In the genomic region with DNA sequence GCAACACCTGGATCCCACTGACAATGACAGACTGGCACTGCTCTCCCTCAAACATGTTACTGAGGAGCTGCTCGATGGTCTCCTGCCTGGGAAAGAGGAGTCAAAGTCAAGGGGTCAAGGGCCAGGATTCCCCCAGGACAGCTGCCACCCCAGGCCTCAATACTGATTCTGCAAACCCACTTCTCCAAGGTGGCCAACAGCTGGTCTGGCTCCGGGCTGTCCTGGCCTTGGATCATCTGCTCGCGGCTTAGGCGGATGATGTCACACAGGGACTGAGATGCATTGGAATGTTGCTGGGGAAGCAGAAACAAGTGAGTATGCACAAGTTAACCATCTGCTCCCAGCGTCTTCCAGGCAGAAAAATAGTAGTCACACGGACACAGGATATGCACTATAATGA, we compare ENCODE assay signal across 26 mouse cellular contexts. TPM values are rescaled to one million over a fixed set of nuclear protein-coding genes. Genes with fewer than 3 reads are reported as not detected.
A peak's percentile ranks its signal among the peaks of the same experiment; 100 is the strongest.
DNase-seq lines count a peak whose midpoint lies in the region; ATAC-seq lines count a peak whose summit lies in the region.
"Had no signal": no experiment of that assay in that cellular context is flagged by ENCODE, and none has a peak within 500 bp of the region (broad histone marks: within the 10 kb centered on the region; RNA-seq: fewer than 3 reads in every experiment).

No protein-coding gene starts in this region.

- no peak overlapping the region for H3K27ac ChIP-seq in midbrain, embryonic 11.5 days (ENCODE audit: low read depth, low read length)
- no peak overlapping the region for H3K27ac ChIP-seq in midbrain, embryonic 14.5 days (replicated peaks; ENCODE audit: low read depth, low read length)
- H3K27ac ChIP-seq: embryonic facial prominence, embryonic 10.5 days; heart, embryonic 10.5 days; hindbrain, embryonic 13.5 days; hindbrain, postnatal 0 days had no signal

- H3K4me2 ChIP-seq in midbrain, embryonic 11.5 days, result no peak overlapping the region
- no peak overlapping the region for H3K4me2 ChIP-seq in midbrain, embryonic 14.5 days (ENCODE audit: low read length)
- H3K4me2 ChIP-seq: hindbrain, embryonic 13.5 days had no signal

- no peaks in the 10 kb centered on the region for H3K4me1 ChIP-seq in midbrain, embryonic 11.5 days (ENCODE audit: control insufficient read depth, insufficient read depth, low read length)
- H3K4me1 ChIP-seq in midbrain, embryonic 14.5 days (ENCODE audit: control insufficient read depth, insufficient read depth, low read length), result no peaks in the 10 kb centered on the region
- H3K4me1 ChIP-seq: embryonic facial prominence, embryonic 10.5 days; hindbrain, embryonic 13.5 days had no signal

- no peak overlapping the region for H3K9ac ChIP-seq in midbrain, embryonic 11.5 days (ENCODE audit: low read length)
- no peak overlapping the region for H3K9ac ChIP-seq in midbrain, embryonic 14.5 days (replicated peaks; ENCODE audit: low read length)
- H3K9ac ChIP-seq: hindbrain, embryonic 13.5 days had no signal

- DNase-seq in adrenal gland, postnatal 14 days, result peak; percentile 39
- DNase-seq in adrenal gland, adult 8-10 months, result no peak
- peak; percentile 31 for DNase-seq in heart, postnatal 10 days
- no peak for DNase-seq in heart, adult 9 months (ENCODE audit: low spot score in 2 of 2)
- DNase-seq in midbrain, embryonic 11.5 days (ENCODE audit: low spot score, missing footprints), result peak; percentile 37
- DNase-seq in midbrain, embryonic 14.5 days, result no peak
- no peak for DNase-seq in retina, embryonic 14.5 days (ENCODE audit: low spot score)
- DNase-seq: adrenal gland, adult 2 months; B cell, adult 2 months; cerebellum, adult 2 months; cerebellum, postnatal 10 days; gastrocnemius, postnatal 36 days; heart, adult 11 months; heart, postnatal 14 days had no signal

- WGBS in midbrain, embryonic 11.5 days, result 94% methylated on average over 7 of the region's 7 CpGs
- 91% methylated on average over 7 of the region's 7 CpGs for WGBS in midbrain, embryonic 14.5 days

- ATAC-seq in midbrain, embryonic 11.5 days (ENCODE audit: low FRiP score), result no peak
- ATAC-seq in midbrain, embryonic 14.5 days (ENCODE audit: low FRiP score, low TSS enrichment), result no peak
- ATAC-seq: activated CD4-positive, CD25-positive, alpha-beta regulatory T cell, adult 4 months; forebrain, embryonic 14.5 days; hindbrain, postnatal 0 days had no signal

- peaks cover 26% of the 10 kb centered on the region for H3K36me3 ChIP-seq in midbrain, embryonic 11.5 days (ENCODE audit: control insufficient read depth, insufficient read depth, low read length)
- H3K36me3 ChIP-seq in midbrain, embryonic 14.5 days (ENCODE audit: control insufficient read depth, insufficient read depth, low read length), result peaks cover 84% of the 10 kb centered on the region

- H3K4me3 ChIP-seq in midbrain, embryonic 11.5 days (ENCODE audit: low read depth, low read length), result no peak overlapping the region
- H3K4me3 ChIP-seq in midbrain, embryonic 14.5 days (replicated peaks; ENCODE audit: low read depth, low read length), result no peak overlapping the region
- H3K4me3 ChIP-seq: embryonic facial prominence, embryonic 10.5 days; heart, embryonic 10.5 days; hindbrain, embryonic 13.5 days had no signal

- no peaks in the 10 kb centered on the region for H3K9me3 ChIP-seq in midbrain, embryonic 11.5 days (ENCODE audit: control insufficient read depth, low read length)
- no peaks in the 10 kb centered on the region for H3K9me3 ChIP-seq in midbrain, embryonic 14.5 days (ENCODE audit: control insufficient read depth, low read length)
- H3K9me3 ChIP-seq: embryonic facial prominence, embryonic 10.5 days; heart, embryonic 10.5 days; hindbrain, embryonic 13.5 days had no signal

- intact Hi-C loops in heart, postnatal 10 days (cut with DNase I), result no loop called here

- H3K27me3 ChIP-seq in midbrain, embryonic 11.5 days (ENCODE audit: control insufficient read depth, insufficient read depth, low read length), result no peaks in the 10 kb centered on the region
- no peaks in the 10 kb centered on the region for H3K27me3 ChIP-seq in midbrain, embryonic 14.5 days (ENCODE audit: control insufficient read depth, insufficient read depth, low read length)
- H3K27me3 ChIP-seq: hindbrain, embryonic 13.5 days had no signal

RNA-seq across cellular contexts. Expression of gene Tmem86b, which starts 10.7 kb away (rescaled TPM):
- 8.8 and 16.2 TPM in 2 replicates for total RNA-seq in adrenal gland, postnatal 14 days (2021)
- total RNA-seq in adrenal gland, adult 8-10 months (2022), result 10 to 100 TPM in 2 of 4 experiments, 1 to 10 TPM in 2; 6.6 to 14.2 (median 9.5) TPM
- total RNA-seq in heart, postnatal 10 days (2021), result 1 to 10 TPM; 6.2 to 6.6 TPM
- polyA plus RNA-seq in midbrain, embryonic 11.5 days (2014; fragmentation: Nextera tagmentation; extraction: Ambion mirVana), result 2.4 and 3.6 TPM in 2 replicates
- 3.2 and 3.7 TPM in 2 replicates for polyA plus RNA-seq in midbrain, embryonic 14.5 days (2014; fragmentation: Nextera tagmentation; extraction: Ambion mirVana)

RNA-seq across cellular contexts. Expression of gene Ppp6r1, which starts 16.9 kb away (rescaled TPM):
- 80.9 and 86.1 TPM in 2 replicates for total RNA-seq in adrenal gland, postnatal 14 days (2021)
- 100 to 1,000 TPM in 1 of 4 experiments, 10 to 100 TPM in 3; 97.9 to 103 (median 98.5) TPM for total RNA-seq in adrenal gland, adult 8-10 months (2022)
- 10 to 100 TPM; 77.3 to 80.7 TPM for total RNA-seq in heart, postnatal 10 days (2021)
- 4.4 and 6.1 TPM in 2 replicates for polyA plus RNA-seq in midbrain, embryonic 11.5 days (2014; fragmentation: Nextera tagmentation; extraction: Ambion mirVana)
- polyA plus RNA-seq in midbrain, embryonic 14.5 days (2014; fragmentation: Nextera tagmentation; extraction: Ambion mirVana), result 8.7 and 11.2 TPM in 2 replicates

RNA-seq across cellular contexts. Expression of gene Ptprh, which starts 38.1 kb away (rescaled TPM):
- total RNA-seq in adrenal gland, postnatal 14 days (2021), result not detected in 2 replicates
- total RNA-seq in adrenal gland, adult 8-10 months (2022), result not detected
- not detected for total RNA-seq in heart, postnatal 10 days (2021)
- not detected in 2 replicates for polyA plus RNA-seq in midbrain, embryonic 11.5 days (2014; fragmentation: Nextera tagmentation; extraction: Ambion mirVana)
- 0.09 and 0.13 TPM in 2 replicates for polyA plus RNA-seq in midbrain, embryonic 14.5 days (2014; fragmentation: Nextera tagmentation; extraction: Ambion mirVana)
- total RNA-seq: adrenal gland, adult 2 months; gastrocnemius, adult 8-10 months; gastrocnemius, postnatal 36 days; heart, postnatal 14 days; hematopoietic stem cell, adult 5-6 weeks; MEL had no signal
- polyA plus RNA-seq: activated CD4-positive, CD25-positive, alpha-beta regulatory T cell, adult 4 months; adrenal gland, adult 2 months; embryonic facial prominence, embryonic 10.5 days; embryonic facial prominence, embryonic 14.5 days; forebrain, embryonic 14.5 days; heart, embryonic 10.5 days; heart, embryonic 14.5 days; intestine, embryonic 14.5 days had no signal

RNA-seq across cellular contexts. Expression of gene Hspbp1, which starts 42.9 kb away (rescaled TPM):
- 34.0 and 37.9 TPM in 2 replicates for total RNA-seq in adrenal gland, postnatal 14 days (2021)
- 10 to 100 TPM; 43.1 to 66.5 (median 50.5) TPM for total RNA-seq in adrenal gland, adult 8-10 months (2022)
- total RNA-seq in heart, postnatal 10 days (2021), result 10 to 100 TPM; 45.0 to 46.7 TPM
- 111 and 113 TPM in 2 replicates for polyA plus RNA-seq in midbrain, embryonic 11.5 days (2014; fragmentation: Nextera tagmentation; extraction: Ambion mirVana)
- polyA plus RNA-seq in midbrain, embryonic 14.5 days (2014; fragmentation: Nextera tagmentation; extraction: Ambion mirVana), result 136 and 169 TPM in 2 replicates

RNA-seq across cellular contexts. Expression of gene Brsk1, which starts 48.4 kb away (rescaled TPM):
- total RNA-seq in adrenal gland, postnatal 14 days (2021), result 6.0 and 8.4 TPM in 2 replicates
- 1 to 10 TPM; 4.2 to 8.0 (median 7.4) TPM for total RNA-seq in adrenal gland, adult 8-10 months (2022)
- 1 to 10 TPM; 2.5 to 3.8 TPM for total RNA-seq in heart, postnatal 10 days (2021)
- 2.3 and 3.2 TPM in 2 replicates for polyA plus RNA-seq in midbrain, embryonic 11.5 days (2014; fragmentation: Nextera tagmentation; extraction: Ambion mirVana)
- polyA plus RNA-seq in midbrain, embryonic 14.5 days (2014; fragmentation: Nextera tagmentation; extraction: Ambion mirVana), result 10.0 and 10.8 TPM in 2 replicates
- total RNA-seq: MEL had no signal
- polyA plus RNA-seq: activated CD4-positive, CD25-positive, alpha-beta regulatory T cell, adult 4 months had no signal

Comparison
In these comparisons a context has a peak if more than half of its experiments do, and no peak if none do; other contexts are left out.
1. DNase-seq: peak in adrenal gland, postnatal 14 days (single experiment), heart, postnatal 10 days (2 of 2) and midbrain, embryonic 11.5 days (single experiment); none in adrenal gland, adult 8-10 months (single experiment), heart, adult 9 months (0 of 2), midbrain, embryonic 14.5 days (single experiment) and retina, embryonic 14.5 days (single experiment).